Mouse (Mus musculus) kidney, postnatal 0 days (tissue): ENCODE measurements around the gene Wnt7a. TPM values are rescaled to one million over a fixed set of nuclear protein-coding genes. Genes with fewer than 3 reads are reported as not detected.

Source experiments
- ATAC-seq: fragments of 200-750 bp; cut with Nextera tagmentation; replicated peaks from 2 replicates; pipeline ENCODE4 v1.8.0; 2017; ENCODE audit warnings: low read depth, moderate number of reproducible peaks, moderate TSS enrichment, moderate library complexity; ENCODE audit not compliant: low FRiP score
- DNase-seq: peaks from one replicate; pipeline ENCODE4 v3.0.0-alpha.2; 2016; ENCODE audit warnings: low spot score
- H3K27ac ChIP-seq: fragments of 300-500 bp; sonication (generic); 2 replicates; pipeline ENCODE4 v1.5.1; 2014; ENCODE audit warnings: mild to moderate bottlenecking
- H3K27me3 ChIP-seq: fragments of 300-500 bp; sonication (generic); 2 replicates; pipeline ENCODE4 v1.6.1; 2014; ENCODE audit warnings: low read length, mixed read lengths; ENCODE audit not compliant: insufficient read depth
- H3K36me3 ChIP-seq: fragments of 300-500 bp; sonication (generic); 2 replicates; pipeline ENCODE4 v1.6.1; 2014; ENCODE audit warnings: low read length, mixed read lengths; ENCODE audit not compliant: insufficient read depth
- H3K4me1 ChIP-seq: fragments of 300-500 bp; sonication (generic); replicated peaks from 2 replicates; pipeline ENCODE4 v1.6.1; 2014; ENCODE audit warnings: antibody characterized with exemption, low read length, mixed read lengths; ENCODE audit not compliant: insufficient read depth
- H3K4me2 ChIP-seq: fragments of 300-500 bp; sonication (generic); 2 replicates; pipeline ENCODE4 v1.6.1; 2014; ENCODE audit warnings: mild to moderate bottlenecking, low read length, moderate library complexity, mixed read lengths
- H3K4me3 ChIP-seq: fragments of 300-500 bp; sonication (generic); replicated peaks from 2 replicates; pipeline ENCODE4 v1.5.1; 2014; ENCODE audit warnings: low read depth, low read length
- H3K9ac ChIP-seq: fragments of 300-500 bp; sonication (generic); 2 replicates; pipeline ENCODE4 v1.6.1; 2014; ENCODE audit warnings: low read depth, low read length
- H3K9me3 ChIP-seq: fragments of 300-500 bp; sonication (generic); replicated peaks from 2 replicates; pipeline ENCODE4 v1.6.1; 2016; ENCODE audit warnings: low read length, inconsistent platforms, mixed read lengths
- CTCF ChIP-seq: IDR thresholded peaks from 2 replicates; pipeline ENCODE4 v1.5.1; 2016; ENCODE audit warnings: antibody characterized with exemption, low read depth, mild to moderate bottlenecking, moderate library complexity
- WGBS: fragments of 180-500 bp; shearing (Covaris S2); extraction: QIAGEN DNeasy Blood & Tissue Kit; methylation state at CpG from one replicate; pipeline ENCODE4 v1.1.7; 2014; 5-methylcytosine and 5-hydroxymethylcytosine counted together
- polyA plus RNA-seq: library from polyadenylated mRNA; unstranded; fragments of >200 nt; fragmentation: Nextera tagmentation; extraction: Ambion mirVana; gene quantifications from 2 replicates; pipeline ENCODE4 v1.2.1, GENCODE M21; 2015

Wnt7a gene
- polyA plus RNA-seq, 1 experiment from 2014 or later = 0.04 TPM

GRCm38 (mm10) chr6:91362756-91363155 is 48.4 kb downstream of the Wnt7a start:
- no peak for ATAC-seq

GRCm38 (mm10) chr6:91360998-91361397 is 50.2 kb downstream of the Wnt7a start:
- WGBS = 95% methylated on average over 6 of the region's 6 CpGs
- Histone ChIP-seq H3K36me3 (no peaks in the 10 kb centered on the region), H3K4me2 (no peak overlapping the region), H3K4me3 (no peak overlapping the region), H3K27me3 (no peaks in the 10 kb centered on the region), H3K9me3 (no peaks in the 10 kb centered on the region), H3K27ac (no peak overlapping the region), H3K4me1 (no peaks in the 10 kb centered on the region), H3K9ac (no peak overlapping the region)
- no peak for ATAC-seq
- DNase-seq = no peak
- no peak for TF ChIP-seq CTCF

More at GRCm38 (mm10) chr6:91362756-91363155, 48.4 kb downstream of the Wnt7a start:
- Histone ChIP-seq H3K27me3 (no peaks in the 10 kb centered on the region), H3K27ac (no peak overlapping the region), H3K4me3 (no peak overlapping the region), H3K9ac (no peak overlapping the region), H3K9me3 (no peaks in the 10 kb centered on the region), H3K4me2 (no peak overlapping the region), H3K36me3 (no peaks in the 10 kb centered on the region), H3K4me1 (no peaks in the 10 kb centered on the region)
- no peak for DNase-seq
- TF ChIP-seq CTCF = no peak
- WGBS = 81% methylated on average over 2 of the region's 2 CpGs

GRCm38 (mm10) chr6:91360371-91360690 is 50.8 kb downstream of the Wnt7a start:
- Histone ChIP-seq H3K9me3 (no peaks in the 10 kb centered on the region), H3K4me3 (no peak overlapping the region), H3K4me1 (no peaks in the 10 kb centered on the region), H3K4me2 (no peak overlapping the region), H3K27ac (no peak overlapping the region), H3K9ac (no peak overlapping the region), H3K36me3 (no peaks in the 10 kb centered on the region), H3K27me3 (no peaks in the 10 kb centered on the region)
- no peak for ATAC-seq
- no peak for TF ChIP-seq CTCF
- no peak for DNase-seq
- 84% methylated on average over 4 of the region's 4 CpGs for WGBS

GRCm38 (mm10) chr6:91359672-91360370 is 51.3 kb downstream of the Wnt7a start:
- Histone ChIP-seq H3K36me3 (no peaks in the 10 kb centered on the region), H3K4me2 (no peak overlapping the region), H3K9me3 (no peaks in the 10 kb centered on the region), H3K27me3 (no peaks in the 10 kb centered on the region), H3K9ac (no peak overlapping the region), H3K27ac (no peak overlapping the region), H3K4me1 (no peaks in the 10 kb centered on the region), H3K4me3 (no peak overlapping the region)
- ATAC-seq = no peak
- DNase-seq = no peak
- WGBS = 84% methylated on average over 7 of the region's 7 CpGs
- TF ChIP-seq CTCF = no peak

- Histone ChIP-seq H3K27me3 (no peaks in the 10 kb centered on the region), H3K4me2 (no peak overlapping the region), H3K4me1 (no peaks in the 10 kb centered on the region), H3K27ac (no peak overlapping the region), H3K36me3 (no peaks in the 10 kb centered on the region), H3K9me3 (no peaks in the 10 kb centered on the region), H3K9ac (no peak overlapping the region), H3K4me3 (no peak overlapping the region)
- 79% methylated on average over 6 of the region's 6 CpGs for WGBS
- TF ChIP-seq CTCF = no peak
- ATAC-seq (no peak), DNase-seq (no peak)
Measured at GRCm38 (mm10) chr6:91358866-91359656, 52.1 kb downstream of the Wnt7a start.

- 43% methylated on average over 2 of the region's 2 CpGs for WGBS
- H3K4me2 ChIP-seq = no peak overlapping the region
- no peak overlapping the region for H3K9ac ChIP-seq
- H3K36me3 ChIP-seq = no peaks in the 10 kb centered on the region
- ATAC-seq (no peak), DNase-seq (no peak)
- TF ChIP-seq CTCF = no peak
- no peaks in the 10 kb centered on the region for H3K9me3 ChIP-seq
- no peak overlapping the region for H3K27ac ChIP-seq
- no peak overlapping the region for H3K4me3 ChIP-seq
- H3K4me1 ChIP-seq = no peaks in the 10 kb centered on the region
- H3K27me3 ChIP-seq = no peaks in the 10 kb centered on the region
Measured at GRCm38 (mm10) chr6:91358394-91358793, 52.8 kb downstream of the Wnt7a start.
